Mouse (Mus musculus) T-cell, adult 66 days (primary cell): ENCODE data around the gene Antxrl. TPM values are rescaled to one million over a fixed set of nuclear protein-coding genes. Genes with fewer than 3 reads are reported as not detected.

Experiments used
- total RNA-seq, 2 experiments: library from RNA; stranded (reverse); gene quantifications; 3 replicates in 1 of 2; 4 replicates in 1 of 2; pipeline ENCODE4 v1.2.4; 2023

The Antxrl gene
- total RNA-seq, result not detected

DNA sequence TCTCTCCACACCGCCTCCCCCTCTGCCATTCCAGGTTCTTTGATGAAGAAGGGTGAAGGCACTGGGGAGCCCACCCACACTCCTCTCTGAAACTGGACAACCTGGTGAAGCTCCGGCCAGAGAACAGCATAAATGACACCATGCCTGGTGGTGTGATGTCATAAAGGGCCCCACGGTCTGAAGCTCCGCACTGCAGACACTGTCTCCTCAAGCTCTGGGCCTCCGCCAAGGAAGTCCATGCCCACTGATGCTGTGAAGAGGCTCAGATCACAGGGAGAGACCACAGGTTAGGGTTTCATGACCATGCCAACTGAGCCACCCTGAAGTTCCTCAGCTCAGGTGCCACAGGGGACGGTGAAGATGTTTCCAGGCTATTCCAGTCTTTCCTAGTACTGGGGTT is at the start of gene Antxrl:
TSS of gene Antxrl (plus strand) at position 192 of the 400 bp plus-strand sequence.

DNA sequence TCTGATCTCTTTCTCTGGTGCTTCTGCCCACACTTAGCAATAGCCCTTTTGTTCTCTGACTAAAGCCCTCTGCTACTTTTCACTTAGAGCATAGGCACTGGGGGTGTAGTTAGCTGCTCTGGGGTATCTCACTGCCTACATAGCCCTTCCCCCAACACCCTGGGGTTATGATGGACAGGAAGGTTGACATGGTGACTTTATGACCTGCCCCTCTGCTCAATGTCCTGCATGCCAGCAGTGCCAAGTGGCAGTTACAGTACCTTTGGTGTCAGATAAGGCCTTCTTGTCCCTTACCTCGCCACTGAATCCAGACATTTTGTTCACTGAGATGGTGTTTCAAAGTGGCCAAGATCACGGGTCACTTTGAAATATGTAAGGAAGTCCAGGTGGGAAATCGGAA is 37.4 kb upstream of the Antxrl start, which contains the start of gene Gm30083:
TSS of gene Gm30083 (minus strand) at position 120 of the 400 bp plus-strand sequence.

DNA sequence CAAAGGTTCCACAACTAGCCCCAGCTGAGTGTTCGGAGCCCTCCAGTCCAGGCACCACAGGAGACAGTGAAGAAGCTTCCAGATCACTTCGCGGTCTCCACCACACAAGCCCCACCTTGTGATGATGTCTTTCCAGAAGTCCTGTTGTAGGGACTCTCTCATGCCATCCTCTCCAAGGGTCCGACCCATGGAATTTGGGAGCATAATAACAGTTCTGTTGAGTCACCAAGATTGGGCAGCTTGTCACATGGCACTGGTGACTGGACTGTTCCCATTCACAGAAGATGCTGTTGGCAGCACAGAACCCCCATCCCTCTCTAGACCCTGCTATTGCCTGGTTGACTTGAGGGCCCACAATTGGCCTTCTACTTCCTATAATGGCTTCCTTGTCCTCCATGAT is 36.1 kb upstream of the Antxrl start, which contains the start of gene Gm5460:
TSS of gene Gm5460 (plus strand) at position 378 of the 400 bp plus-strand sequence.

DNA sequence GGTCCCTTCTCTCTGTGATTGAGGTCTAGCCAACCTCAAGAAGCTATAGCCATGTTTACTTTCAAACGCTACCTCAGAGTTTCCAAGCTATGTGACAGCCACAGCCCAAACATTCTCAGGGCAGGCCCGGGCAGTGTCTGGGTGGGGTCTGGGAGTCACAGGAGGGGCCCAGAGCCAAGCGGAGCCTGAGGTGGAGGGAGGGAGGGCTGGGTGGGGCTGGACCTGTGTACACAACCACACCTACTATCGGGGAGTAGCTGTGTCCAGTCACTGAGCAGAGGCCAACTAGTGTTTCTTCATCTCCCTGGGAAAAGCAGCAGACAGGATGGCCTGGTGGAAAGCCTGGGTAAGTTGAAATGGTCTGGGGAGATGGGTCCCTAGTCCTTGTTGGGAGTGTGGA is 33.2 kb downstream of the Antxrl start, which contains the start of gene Anxa8:
TSS of gene Anxa8 (plus strand) at position 251 of the 400 bp plus-strand sequence.

DNA sequence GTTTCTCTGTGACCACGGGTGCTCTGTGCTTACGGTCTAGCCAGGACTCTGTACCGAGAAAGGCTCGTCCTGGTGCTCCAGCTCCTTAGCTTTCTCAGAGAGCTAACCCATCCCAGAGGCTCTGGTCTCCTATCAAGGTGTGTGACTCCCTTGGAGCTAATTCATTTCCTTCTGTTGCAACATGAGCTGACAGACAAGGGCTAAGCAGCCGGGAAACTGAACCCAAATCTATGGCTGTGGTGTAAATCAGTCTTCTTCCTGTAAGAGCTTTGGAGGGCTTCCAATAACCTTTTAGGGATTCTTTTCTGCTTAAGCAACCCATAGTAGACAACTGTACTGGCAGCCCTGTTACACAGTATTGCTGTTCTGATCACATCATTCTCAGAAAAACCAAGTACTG is 50.1 kb downstream of the Antxrl start, which contains the start of gene A630023A22Rik:
TSS of gene A630023A22Rik (minus strand) at position 154 of the 400 bp plus-strand sequence.

Other genes with a start within 250 kb of the Antxrl start
- not detected for gene Gdf10, start 129.1 kb upstream of the Antxrl start, total RNA-seq
- gene Gdf2, start 111.7 kb upstream of the Antxrl start, total RNA-seq, result not detected
- gene Rbp3, start 98.7 kb upstream of the Antxrl start, total RNA-seq, result not detected
- under 1 TPM; 0.12 to 0.17 TPM for gene Zfp488, start 73.9 kb upstream of the Antxrl start, total RNA-seq
- gene Gm30083, start 37.5 kb upstream of the Antxrl start, total RNA-seq, result not detected
- not detected for gene Gm5460, start 35.9 kb upstream of the Antxrl start, total RNA-seq
- not detected for gene Anxa8, start 33.3 kb downstream of the Antxrl start, total RNA-seq
- gene A630023A22Rik, start 50.0 kb downstream of the Antxrl start, total RNA-seq, result not detected
- gene Npy4r, start 99.8 kb downstream of the Antxrl start, total RNA-seq, result not detected
- under 1 TPM in 1 of 2 experiments, not detected in 1; 0.06 TPM for gene Gprin2, start 148.9 kb downstream of the Antxrl start, total RNA-seq
- not detected for gene Syt15, start 166.9 kb downstream of the Antxrl start, total RNA-seq